Mouse (Mus musculus) cerebellum, adult 11 months (tissue): ENCODE data around the gene Sumo2.
"Not testable (repeated sequence)": the region's sequence is repeated elsewhere in the genome, so short reads cannot be mapped to it uniquely, and the experiment has no call there.

Experiments
- DNase-seq: peaks from one replicate; pipeline ENCODE4 v3.0.0; 2022

Sumo2 gene

DNA sequence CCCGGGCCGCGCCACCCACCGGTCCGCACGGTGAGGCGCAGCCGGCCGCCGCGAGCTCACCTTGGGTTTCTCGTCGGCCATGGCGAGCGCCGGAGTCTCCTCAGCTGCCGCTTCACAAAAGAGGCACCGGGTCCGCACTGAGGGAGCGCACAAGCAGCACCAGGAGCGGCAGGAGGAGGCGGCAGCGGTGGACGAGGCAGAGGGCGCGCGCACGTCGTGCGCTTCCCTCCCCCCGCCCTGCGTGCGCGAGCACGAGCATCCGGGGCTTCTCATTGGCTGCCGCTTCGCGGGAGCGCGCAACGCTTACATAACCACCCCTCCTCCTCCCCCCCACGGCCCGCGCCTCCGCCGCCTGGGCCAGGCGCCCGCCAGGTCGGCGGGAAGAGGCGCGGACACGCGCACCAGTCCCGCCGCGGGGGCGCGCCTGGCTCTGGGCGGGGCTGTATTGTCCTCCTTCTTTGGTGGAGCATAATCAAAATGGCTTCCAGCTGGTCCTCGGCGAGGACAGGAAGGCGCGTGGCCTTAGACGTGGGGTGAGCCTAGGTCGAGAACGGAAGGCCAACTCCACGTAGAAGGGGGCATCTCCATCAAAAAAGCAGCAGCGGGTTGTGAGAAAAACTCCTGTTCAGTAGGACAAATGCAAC, at the start of gene Sumo2:
Gene Sumo2 (minus strand): TSS at position 239 of the 644 bp plus-strand sequence.
- peak; percentile 99 for DNase-seq

DNA sequence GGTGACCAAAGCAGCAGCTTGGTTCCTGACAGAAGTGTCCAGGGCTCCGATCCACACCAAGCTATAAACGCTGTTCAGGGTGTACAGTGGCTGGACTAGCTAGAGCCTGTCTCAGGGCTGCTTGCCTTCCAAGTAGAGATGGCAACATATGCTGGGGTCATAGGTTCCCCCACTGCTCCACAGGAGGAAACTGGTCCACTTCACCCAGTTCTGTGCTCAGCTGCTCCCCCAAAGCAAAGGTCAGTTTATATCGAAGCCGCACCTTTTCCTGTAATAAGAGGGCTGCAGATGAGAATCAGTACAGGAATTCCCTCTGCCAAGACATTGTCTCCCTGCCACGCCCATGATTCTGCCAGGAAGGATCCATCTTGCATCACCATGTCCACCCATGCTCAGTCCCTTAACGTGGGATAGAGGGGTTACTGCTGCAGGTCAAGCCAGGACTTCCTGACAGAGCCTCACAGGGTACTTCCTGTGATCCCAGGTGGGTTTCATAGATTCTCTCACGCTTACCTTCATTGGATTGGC, 49.6 kb upstream of the Sumo2 start:
- no peak for DNase-seq

DNA sequence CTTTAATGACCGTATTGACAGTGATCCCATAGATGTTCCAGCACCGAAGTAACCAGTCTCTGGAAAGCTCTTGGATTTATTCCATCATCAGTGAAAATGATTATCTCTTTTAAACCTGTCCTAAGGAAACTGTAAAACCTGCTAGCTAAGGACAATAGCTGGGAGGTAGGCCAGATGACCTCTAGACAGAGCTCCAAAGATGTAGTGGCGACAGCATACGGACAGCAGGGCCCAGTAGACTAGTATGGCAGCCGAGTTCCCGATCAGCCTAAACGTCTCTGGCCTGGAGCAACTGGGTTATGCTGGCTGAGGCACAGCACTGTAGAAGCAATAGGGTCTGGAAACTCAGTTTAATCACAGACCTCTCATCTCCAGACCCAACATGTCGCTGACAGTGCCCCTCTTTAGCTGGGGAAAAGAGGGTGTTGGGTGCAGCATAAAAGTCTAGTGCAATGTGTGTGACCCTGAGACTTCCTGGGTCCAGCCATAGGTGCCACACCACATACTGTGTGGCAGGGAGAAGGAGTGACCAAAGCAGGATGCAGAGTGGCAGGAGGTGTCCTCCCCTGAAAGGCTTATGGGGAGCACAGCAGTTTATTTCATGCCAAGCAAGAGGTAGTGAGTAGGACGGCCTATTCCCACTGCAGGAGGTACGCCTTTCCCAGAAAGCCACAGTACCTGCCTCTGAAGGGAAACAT, 48.4 kb upstream of the Sumo2 start:
- DNase-seq: no peak

DNA sequence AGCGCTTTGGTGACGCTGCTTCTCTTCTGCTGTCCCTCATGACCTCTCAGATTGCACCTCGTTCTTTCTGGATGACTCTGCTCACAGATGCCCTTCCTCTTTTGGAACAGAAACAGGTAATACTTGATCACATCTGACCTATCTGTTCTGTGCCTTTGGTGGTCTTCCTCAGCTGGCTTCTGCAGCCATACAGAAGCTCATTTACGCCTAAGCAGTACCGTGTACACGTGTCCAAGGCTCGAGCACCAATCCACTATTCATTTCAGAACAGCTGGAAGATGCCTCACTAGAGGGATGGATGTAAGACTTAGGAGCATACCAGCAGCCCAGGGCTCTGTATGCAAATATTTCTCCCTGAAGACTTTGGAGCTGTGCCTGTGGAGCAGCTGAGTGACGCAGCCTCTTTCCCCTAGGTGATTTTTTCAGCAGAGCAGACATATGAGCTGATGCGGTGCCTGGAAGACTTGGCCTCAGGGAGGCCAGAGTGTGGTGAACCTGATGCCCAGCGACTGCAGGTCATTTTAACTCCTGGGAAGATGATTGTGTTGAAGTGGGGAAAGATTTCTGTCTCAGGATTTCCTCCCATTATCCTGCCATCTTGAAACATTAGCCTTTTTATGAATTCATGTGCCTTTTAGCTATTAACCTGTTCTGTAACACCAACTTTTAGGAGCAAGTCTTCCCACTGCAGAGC, 47.0 kb upstream of the Sumo2 start:
- no peak for DNase-seq

DNA sequence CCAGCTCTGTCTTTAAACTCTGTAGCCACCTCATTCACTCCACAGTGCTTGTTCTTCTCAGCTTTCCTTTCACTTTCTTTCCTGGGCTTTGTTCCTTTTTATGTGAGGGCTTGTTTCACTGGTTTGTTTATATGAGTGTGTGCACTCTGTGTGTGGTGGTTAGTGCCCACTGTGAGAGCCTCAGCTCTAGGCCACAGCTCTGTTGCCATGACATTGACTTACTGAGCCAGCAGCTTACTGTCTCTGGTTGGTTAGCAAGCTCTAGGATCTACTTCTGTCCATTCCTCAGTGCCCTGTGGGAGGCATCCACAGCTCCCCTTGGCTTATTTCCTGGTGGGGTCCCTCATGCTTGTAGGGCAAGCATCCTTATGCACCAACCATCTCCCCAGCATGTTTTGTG, 43.0 kb upstream of the Sumo2 start:
- DNase-seq: no peak

DNA sequence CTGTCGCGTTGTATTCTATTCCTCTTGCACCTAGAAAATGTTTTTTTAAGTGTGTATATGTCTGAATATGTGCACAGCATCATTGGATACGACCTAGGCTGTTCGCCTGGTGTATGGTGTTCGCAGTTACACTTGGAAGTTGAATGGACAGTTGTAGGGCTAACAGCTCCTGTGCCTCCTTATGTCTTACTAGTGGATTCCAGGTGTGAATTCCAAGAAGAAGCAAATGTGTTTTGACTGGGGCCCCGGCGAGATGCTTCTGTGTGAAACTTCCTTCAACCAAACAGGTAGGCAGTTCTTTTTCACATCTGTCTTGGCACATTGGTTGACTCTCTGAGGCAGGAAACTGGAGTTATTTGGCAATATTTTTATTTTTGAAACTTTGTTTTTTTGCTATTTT, 28.9 kb upstream of the Sumo2 start:
- no peak for DNase-seq

DNA sequence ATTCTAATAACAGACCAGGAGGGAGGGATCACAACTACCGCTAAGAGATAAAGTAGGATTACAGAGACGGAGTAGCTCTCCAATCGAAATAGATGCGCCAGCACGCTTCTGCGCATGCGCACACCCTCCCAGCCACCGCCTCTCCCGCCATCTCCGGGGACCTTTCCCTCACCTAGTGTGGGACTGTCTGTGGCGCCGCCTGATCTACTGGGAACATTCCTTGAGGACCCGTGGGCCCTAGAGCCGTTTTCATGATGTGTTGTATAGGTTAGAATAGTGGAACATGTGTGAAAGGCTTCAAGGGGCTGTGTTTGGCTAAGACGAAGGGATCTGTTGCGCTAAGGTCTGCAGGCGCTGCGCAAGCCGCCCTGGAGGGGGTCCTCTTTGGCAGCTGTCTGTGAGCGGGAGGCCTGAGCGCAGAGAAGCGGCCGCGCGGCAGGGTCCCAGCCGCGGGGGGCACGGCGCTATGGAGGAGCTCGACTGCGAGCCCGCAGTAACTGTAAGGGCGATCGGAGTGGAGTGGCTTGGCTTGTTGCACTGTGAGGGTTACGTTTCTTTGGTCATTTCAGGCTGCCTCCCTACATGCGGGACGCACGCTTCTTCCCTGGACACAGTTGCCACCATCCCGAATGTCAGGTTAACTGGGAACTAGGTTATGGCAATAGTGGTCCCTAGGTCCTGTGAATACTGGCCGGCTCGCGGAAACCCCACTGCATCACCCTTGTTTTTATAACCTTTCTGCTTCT, 28.2 kb upstream of the Sumo2 start, which contains the start of gene Nup85:
Gene Nup85 (plus strand): TSS at position 371 of the 746 bp plus-strand sequence.
- DNase-seq: peak; percentile 98

DNA sequence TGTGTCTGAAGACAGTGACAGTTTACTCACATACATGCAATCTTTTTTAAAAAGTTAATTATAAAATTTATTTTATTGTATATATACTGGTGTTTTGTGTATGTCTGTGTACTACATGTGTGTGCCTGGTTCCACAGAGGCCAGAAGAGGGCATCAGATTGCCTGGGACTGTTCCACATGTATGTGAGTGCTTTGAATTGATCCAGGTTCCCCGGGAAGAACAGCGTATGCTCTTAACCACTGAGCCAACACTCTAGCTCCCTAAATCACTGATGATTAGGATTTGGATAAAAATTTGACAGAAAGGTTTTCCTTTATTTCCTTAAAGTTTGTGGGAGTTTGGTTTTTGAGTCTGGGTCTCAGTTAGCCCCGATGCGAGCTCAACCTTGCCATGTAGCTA, 27.3 kb upstream of the Sumo2 start:
- no peak for DNase-seq

DNA sequence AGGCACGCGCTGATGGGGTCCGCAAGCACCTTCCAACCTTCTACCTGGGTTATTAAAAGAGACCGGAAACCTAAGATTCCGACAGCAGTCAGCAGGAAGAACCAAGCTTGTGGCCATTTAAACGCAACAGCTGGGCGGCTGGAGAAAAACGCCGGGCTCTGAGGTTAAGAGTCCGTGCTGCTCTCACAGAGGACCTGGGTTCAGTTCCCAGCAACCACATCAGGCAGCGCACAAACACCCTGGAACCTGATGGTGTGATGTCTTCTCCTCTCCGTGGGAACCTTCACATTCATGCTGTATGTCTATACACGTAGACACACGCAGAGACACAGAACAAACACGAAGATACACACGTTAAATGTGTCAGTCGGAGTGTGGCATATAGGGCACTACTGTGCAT, 19.6 kb upstream of the Sumo2 start:
- no peak for DNase-seq

DNA sequence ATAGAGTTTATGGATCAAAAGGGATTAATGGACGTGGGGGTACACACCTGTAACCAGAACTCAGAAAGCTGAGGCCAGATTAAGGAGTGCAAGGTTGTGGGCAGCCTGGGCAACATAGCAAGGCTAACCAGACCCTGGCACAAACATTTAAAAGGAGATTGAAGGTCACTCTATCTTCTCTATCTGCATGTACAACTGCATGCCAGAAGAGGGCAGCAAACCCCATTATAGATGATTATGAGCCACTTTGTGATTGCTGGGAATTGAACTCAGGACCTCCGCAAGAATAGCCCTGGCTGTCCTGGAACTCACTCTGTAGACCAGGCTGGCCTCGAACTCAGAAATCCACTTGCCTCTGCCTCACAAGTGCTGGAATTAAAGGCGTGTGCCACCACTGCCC, 16.7 kb upstream of the Sumo2 start:
- no peak for DNase-seq

DNA sequence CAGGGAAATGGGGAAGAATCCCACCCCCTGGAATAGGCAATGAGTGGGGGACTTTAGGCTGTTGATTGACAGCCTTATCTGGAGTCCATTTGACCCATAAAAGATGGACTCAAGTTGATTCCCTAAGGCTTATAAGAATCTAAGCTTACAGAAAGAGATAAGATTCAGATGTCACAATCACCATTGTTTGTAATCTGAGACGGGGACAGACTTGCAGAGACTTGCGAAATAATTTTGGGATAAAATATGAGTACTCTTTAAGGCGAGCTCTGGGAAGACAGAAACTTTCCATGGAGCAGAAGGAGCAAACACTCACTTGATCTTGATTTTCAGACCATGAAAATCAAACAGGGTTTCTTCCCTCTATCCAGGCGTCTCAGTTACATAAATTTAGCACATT, 7.5 kb upstream of the Sumo2 start:
- DNase-seq: no peak

DNA sequence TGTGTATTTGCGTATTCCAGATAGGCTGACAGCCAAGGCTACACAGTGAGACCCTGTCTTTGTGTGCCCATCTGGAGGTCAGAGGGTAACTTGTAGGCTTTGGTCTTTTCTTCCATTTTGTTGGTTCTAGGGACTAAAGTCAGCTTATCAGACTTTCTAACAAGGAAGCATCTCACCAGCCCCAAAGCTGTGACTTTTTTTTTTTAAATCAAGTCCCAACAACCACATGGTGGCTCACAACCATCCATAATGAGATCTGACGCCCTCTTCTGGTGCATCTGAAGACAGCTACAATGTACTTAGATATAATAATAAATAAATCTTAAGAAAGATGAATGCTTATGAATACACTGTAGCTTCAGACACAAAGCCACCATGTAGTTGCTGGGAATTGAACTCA, 2.0 kb upstream of the Sumo2 start:
- DNase-seq: no peak

DNA sequence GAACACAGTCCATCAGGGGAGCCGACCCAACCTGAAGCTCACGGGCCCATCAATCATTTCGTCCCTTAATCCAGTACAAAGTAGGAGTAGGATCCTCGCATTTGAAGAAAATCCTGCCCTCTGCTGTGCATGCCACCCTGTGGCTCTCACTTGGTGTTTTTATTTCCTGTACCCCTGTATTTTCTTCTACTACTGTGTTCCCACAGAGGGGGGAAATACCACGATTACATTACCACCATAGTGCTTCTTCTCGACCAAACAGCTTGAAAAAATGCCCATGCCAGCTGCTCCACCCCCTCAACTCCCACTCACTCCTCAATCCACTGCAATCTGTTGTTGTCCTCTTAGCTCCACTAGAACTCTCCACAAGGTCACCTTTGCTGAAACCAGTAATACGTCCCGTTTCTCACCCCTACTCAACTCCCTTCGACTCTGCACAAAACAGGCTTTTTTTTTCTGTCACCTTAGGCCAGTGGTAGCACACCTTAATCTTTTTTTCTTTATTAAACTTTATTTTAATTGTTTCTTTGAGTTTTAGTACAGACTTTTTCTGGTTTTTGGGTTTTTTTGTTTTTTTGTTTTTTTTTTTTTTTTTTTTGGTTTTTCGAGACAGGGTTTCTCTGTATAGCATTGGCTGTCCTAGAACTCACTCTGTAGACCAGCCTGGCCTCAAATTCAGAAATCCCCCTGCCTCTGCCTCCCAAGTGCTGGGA, 936 bp upstream of the Sumo2 start:
- DNase-seq: no peak

DNA sequence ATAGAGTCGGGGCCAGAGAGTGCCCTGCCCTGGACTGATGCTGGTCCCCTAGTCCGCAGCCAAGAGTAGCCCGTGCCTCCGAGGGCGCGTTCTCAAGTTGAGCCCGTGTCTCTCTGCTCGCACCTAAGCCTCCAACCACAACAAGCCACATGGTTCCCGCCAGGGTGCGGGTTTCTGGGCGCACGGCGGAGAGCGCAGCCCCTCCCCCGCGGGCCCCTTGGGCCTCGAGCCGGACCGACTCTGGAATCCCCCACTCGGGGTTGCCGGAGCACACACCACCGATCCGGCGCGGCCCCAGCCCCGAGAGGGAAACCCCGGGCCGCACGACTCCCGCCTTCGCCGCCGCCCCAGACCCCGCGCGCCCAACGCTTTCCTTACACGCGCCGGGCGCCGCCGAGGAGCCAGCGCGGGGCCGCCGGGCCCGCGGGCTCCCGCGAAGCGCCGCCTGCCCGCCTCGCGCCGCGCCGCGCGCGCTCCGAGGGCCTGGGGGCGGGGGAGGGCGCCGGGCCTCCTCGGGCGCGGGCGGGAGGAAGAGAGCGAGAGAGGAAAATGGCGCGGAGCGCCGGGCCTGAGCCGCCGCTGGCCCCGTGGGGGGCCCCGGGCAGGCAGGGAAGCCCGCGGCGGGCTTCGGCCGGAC, 557 bp downstream of the Sumo2 start:
- peak; percentile 49 for DNase-seq

DNA sequence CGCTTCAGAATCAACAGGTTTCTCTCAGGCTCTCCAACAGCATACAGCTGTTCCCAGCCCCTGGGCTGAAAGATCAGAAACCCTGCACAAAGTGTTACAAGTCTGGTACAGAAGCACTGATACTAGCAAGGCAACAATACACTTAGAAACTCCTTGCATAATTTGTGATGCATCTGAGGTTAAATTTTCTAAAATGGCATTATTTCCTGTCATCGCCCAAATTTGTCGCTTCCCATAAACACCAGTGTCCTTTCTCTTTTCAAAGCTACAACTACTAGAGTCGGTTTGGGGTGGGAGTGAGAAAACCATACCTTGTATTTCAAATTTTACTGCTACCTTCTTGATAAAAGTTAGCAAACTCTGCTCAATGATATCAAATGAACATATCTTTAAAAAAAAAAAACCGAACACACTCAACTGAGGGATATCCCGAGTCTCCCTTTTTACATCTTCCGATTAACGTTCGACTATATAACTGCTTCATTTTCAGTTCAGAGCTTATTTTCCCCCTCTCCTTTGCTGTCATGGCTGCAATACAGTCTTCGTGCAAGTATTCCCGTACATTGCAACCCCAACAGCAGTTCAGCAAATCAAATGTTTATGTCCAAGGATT, 1.2 kb downstream of the Sumo2 start:
- DNase-seq: no peak

DNA sequence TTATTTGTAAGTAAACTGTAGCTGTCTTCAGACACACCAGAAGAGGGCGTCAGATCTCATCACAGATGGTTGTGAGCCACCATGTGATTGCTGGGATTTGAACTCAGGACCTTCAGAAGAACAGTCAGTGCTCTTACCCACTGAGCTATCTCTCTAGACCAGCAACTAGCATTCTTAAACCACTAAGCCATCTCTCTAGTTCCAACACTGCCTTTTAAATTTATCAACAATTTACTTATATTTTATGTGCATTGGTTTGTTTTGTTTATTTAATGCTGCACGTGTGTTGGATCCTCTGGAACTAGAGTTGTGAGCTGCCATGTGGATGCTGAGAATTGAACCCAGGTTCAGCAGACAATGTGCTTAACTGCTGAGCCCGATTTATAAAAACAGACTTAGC, 9.6 kb downstream of the Sumo2 start:
- not testable (repeated sequence) for DNase-seq

DNA sequence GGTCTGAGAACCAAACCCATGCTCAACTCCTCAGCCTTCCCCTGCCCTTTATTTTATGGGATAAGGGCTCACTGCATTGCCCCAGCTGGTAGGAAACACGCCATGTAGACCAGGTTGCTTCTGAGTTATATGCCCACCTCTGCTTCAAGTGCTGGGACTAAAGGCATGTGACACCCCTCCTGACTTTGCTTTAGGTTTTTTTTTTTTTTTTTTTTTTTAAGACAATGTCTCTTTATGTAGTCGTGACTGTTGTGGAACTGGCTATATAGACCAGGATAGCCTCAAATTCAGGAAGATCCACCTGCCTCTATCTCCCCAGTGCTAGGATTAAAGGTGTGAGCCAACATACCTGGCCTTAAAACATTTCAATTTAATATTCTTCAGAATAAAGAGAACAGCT, 13.4 kb downstream of the Sumo2 start:
- DNase-seq: no peak

DNA sequence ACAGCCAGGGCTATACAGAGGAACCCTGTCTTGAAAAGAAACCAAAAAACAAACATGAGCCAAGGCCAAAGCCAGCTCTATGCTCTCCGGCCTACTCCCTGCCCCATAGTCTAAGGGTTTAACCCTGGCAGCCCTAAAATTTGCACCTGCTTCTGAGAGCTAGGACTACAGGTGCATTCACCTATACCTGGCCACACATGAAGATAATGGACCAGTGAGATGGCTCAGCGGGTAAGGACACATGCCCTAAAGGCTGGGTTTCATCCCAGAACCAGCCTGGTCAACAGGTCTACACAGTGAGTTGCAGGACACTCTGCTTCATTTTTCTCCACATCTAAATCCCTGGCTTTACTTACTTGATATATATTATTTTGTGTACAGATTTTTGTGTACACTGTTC, 13.8 kb downstream of the Sumo2 start:
- no peak for DNase-seq

DNA sequence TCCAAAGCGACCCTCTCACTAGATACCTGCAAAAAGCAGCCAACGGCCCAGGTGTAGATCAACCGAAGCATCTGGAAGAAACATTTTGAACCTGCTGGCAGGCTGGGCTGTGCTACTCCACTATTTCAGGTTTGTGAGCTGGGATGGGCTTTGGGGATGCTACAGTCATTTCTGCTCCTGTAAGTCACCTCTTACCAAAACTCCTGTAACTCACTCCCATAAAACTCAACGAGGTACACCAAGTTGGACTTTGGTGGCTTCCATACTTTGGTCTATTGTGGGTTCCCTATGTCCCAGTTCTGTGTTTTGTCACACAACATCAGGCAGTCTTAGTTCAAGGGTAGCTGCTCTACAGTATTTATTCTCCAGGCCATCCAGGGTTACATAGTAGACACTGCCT, 15.0 kb downstream of the Sumo2 start:
- no peak for DNase-seq

DNA sequence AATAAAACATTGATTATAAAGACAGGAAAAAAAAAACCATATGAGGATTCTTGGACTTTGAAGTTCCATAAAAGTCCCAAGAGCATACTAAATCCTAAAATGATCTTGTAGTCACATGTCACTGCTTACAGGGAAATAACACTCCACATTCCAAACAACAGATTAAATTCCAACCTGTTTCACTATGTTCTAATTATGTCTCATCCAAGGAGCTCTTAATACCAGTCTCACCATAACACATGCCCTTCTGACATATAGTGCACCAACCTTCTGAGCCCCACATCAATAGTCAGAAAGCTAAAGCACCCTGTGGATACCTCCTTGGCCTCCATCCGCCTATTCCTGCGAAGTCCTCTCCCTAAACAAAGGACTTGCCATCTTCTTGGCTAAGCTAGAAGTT, 15.9 kb downstream of the Sumo2 start:
- no peak for DNase-seq

DNA sequence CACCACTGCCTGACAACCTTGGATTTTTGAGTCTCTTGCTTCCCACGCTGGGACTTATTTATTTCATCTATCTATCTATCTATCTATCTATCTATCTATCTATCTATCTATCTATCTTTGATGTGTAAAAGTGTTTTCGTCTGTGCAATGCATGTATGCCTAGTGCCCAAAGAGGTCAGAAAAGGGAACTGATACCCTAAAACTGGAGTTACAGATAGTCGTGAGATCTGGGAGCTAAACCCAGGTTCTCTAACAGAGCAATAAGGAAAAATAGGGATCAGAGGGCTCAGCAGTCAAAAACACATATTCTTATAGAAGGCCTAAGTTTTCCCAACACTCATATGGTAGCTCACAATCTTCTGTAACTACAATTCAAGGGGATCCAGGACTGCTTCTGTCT, 16.5 kb downstream of the Sumo2 start:
- no peak for DNase-seq

DNA sequence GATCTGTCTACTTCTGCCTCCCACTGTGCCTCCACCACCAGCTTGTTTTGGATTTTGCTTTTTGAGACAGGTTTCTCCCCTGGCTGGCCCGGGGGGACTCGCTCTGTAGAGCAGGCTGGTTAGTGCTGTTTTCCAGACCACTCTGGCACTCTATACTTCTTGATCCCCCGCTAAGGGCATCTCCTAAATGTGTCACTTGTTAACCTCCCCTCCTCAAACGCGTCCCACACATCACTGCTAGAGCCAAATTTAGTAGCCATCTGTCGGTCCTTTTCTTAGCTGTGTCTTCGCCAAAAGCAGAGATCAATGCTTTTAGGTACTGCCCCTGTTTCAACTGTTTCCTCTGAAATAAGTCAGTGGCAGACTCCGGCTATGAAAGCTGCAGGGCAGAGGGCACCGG, 17.4 kb downstream of the Sumo2 start:
- DNase-seq: no peak
